Comparison of ENCODE assay signal across 18 mouse cellular contexts in the genomic region with DNA sequence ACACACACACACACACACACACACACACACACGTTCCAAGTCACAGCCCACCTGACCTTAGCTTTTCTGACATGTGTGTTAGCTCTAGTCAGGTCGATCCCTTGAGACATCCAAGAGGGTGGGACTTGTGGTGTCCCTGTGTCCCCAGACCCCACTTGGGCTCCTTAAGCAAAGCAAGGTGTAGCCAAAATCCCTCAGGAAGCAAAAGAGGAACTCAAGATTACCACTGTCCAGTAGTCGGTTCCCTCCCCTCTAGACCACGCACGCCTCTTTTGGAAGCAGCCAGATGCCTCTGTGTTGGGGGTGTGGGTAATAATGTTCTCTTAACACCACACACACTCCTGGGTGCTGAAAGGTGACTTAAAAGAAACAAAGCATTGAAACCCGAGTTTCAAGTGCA.
"Had no signal": no experiment of that assay in that cellular context is flagged by ENCODE, and none has a peak within 500 bp of the region (broad histone marks: within the 10 kb centered on the region; RNA-seq: fewer than 3 reads in every experiment).

No protein-coding gene starts in this region.

- DNase-seq: gastrocnemius, adult 2 months; gastrocnemius, postnatal 10 days; gastrocnemius, postnatal 25 days; heart, adult 11 months; heart, adult 2 months; heart, postnatal 14 days; heart, postnatal 36 days; kidney, adult 18-20 months; kidney, adult 8-10 months; kidney, postnatal 10 days; kidney, postnatal 25 days; kidney, postnatal 4 days; left cerebral cortex, postnatal 4 days had no signal

- ATAC-seq: hindbrain, embryonic 16.5 days; inflammation-experienced regulatory T-cells, adult 6 months; intestine, embryonic 15.5 days; intestine, postnatal 0 days; liver, embryonic 12.5 days had no signal
